Mouse (Mus musculus) forelimb bud, embryonic 11.5 days (tissue): ENCODE measurements around the gene Itgam.
"Not testable (repeated sequence)": the region's sequence is repeated elsewhere in the genome, so short reads cannot be mapped to it uniquely, and the experiment has no call there.

Experiments used
- DNase-seq: peaks from one replicate; pipeline ENCODE4 v3.0.0-alpha.2; 2012; ENCODE audit warnings: low read depth, low spot score

Itgam gene

GRCm38 (mm10) chr7:128062456-128062855 lies at the start of gene Itgam, which contains the start of gene Gm49368:
Itgam (plus strand) TSS chr7:128062640.
Gm49368 (plus strand) TSS chr7:128062683.
- DNase-seq, result no peak

GRCm38 (mm10) chr7:128013116-128013515 lies 49.3 kb upstream of the Itgam start:
- DNase-seq, result no peak

GRCm38 (mm10) chr7:128016134-128016533 lies 46.3 kb upstream of the Itgam start:
- not testable (repeated sequence) for DNase-seq

GRCm38 (mm10) chr7:128016650-128017049 lies 45.8 kb upstream of the Itgam start:
- DNase-seq, result no peak

- DNase-seq, result no peak
Measured at GRCm38 (mm10) chr7:128018275-128018674, 44.2 kb upstream of the Itgam start.

- no peak for DNase-seq
Measured at GRCm38 (mm10) chr7:128019187-128019586, 43.3 kb upstream of the Itgam start.

GRCm38 (mm10) chr7:128022974-128023373 lies 39.5 kb upstream of the Itgam start:
- DNase-seq, result no peak

- DNase-seq, result no peak
Measured at GRCm38 (mm10) chr7:128023565-128023964, 38.9 kb upstream of the Itgam start.

GRCm38 (mm10) chr7:128024364-128024763 lies 38.1 kb upstream of the Itgam start:
- no peak for DNase-seq

GRCm38 (mm10) chr7:128024932-128025331 lies 37.5 kb upstream of the Itgam start:
- DNase-seq, result no peak

- no peak for DNase-seq
Measured at GRCm38 (mm10) chr7:128025381-128025780, 37.1 kb upstream of the Itgam start.

GRCm38 (mm10) chr7:128031403-128031976 lies 30.9 kb upstream of the Itgam start:
- DNase-seq, result peak; percentile 67

- DNase-seq, result no peak
Measured at GRCm38 (mm10) chr7:128032290-128032988, 30.0 kb upstream of the Itgam start.

- DNase-seq, result no peak
Measured at GRCm38 (mm10) chr7:128032989-128033293, 29.5 kb upstream of the Itgam start.

GRCm38 (mm10) chr7:128033616-128034015 lies 28.8 kb upstream of the Itgam start:
- DNase-seq, result no peak

GRCm38 (mm10) chr7:128042161-128042820 lies 20.1 kb upstream of the Itgam start:
- not testable (repeated sequence) for DNase-seq

- no peak for DNase-seq
Measured at GRCm38 (mm10) chr7:128044142-128044785, 18.2 kb upstream of the Itgam start.

- no peak for DNase-seq
Measured at GRCm38 (mm10) chr7:128045640-128046039, 16.8 kb upstream of the Itgam start.

- no peak for DNase-seq
Measured at GRCm38 (mm10) chr7:128048819-128049218, 13.6 kb upstream of the Itgam start.

GRCm38 (mm10) chr7:128049254-128049653 lies 13.2 kb upstream of the Itgam start:
- DNase-seq, result no peak

- no peak for DNase-seq
Measured at GRCm38 (mm10) chr7:128050739-128051138, 11.7 kb upstream of the Itgam start.

GRCm38 (mm10) chr7:128053061-128053460 lies 9.4 kb upstream of the Itgam start:
- no peak for DNase-seq
